Comparison of ENCODE assay signal across 8 mouse cellular contexts in the genomic region with DNA sequence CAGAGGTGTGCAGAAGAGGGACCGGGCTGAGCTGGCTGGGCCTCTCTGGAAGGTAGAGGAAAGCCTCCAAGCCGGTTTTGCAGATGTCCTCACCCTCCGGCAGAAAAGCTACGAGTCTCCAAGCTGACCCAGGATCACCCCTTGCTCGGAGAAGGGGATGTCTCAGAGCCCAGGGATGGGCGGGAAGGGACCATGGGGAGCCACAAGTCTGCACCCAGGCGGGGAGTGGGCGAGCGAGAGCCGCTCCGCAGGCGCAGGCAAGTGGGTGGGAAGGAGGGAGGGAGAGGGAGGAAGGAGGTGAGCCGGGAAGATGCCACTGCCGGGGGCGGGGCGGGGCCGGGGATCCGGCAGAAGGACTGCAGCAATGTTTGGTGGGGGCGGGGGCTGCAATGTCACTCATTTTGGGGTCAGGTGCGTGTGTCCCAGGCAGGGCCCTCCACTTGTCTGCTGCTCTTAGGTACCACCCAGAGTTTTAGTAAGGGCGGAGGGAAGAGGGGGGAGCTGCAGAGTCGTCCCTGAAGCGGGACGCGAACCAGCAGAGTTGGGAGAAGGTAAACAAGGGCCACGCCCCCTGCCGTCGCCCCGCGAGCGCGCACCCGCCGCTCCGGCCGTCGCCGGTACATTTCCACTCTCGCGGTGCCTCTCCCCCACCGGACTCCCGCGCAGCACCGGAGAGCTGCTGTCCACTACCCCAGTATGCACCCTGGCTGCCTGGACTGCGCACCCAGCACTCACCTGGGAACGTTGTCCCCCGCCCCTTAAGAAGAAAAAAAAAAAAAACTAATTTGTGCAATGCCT. TPM values are rescaled to one million over a fixed set of nuclear protein-coding genes. Genes with fewer than 3 reads are reported as not detected.
A peak's percentile ranks its signal among the peaks of the same experiment; 100 is the strongest.
DNase-seq lines count a peak whose midpoint lies in the region; ATAC-seq lines count a peak whose summit lies in the region.

No protein-coding gene starts in this region.

- H3K9me3 ChIP-seq in hindbrain, embryonic 15.5 days: no peaks in the 10 kb centered on the region

- peak overlapping the region; percentile 75 for H3K4me3 ChIP-seq in hindbrain, embryonic 15.5 days

- H3K27me3 ChIP-seq in hindbrain, embryonic 15.5 days: 0 out of 2 replicates have a peak, but pooled peaks cover 3% of the 10 kb centered on the region

- peak; percentile 88 for DNase-seq in NIH3T3 (ENCODE audit: low read depth)
- DNase-seq in cerebellum, postnatal 14 days: peak; percentile 75 to 81
- DNase-seq in frontal cortex, postnatal 25 days (ENCODE audit: low spot score in 2 of 2): peak; percentile 61 to 62
- DNase-seq in left cerebral cortex, adult 11 months (ENCODE audit: low spot score): peak; percentile 62
- peak; percentile 76 for DNase-seq in lung, postnatal 25 days (ENCODE audit: low spot score)
- DNase-seq in retina, postnatal 1 day: peak; percentile 63
- DNase-seq in thymus, postnatal 4 days: peak; percentile 89

- peak overlapping the region; percentile 79 for H3K27ac ChIP-seq in hindbrain, embryonic 15.5 days (replicated peaks)

- peak overlapping the region; percentile 62 for H3K9ac ChIP-seq in hindbrain, embryonic 15.5 days

- H3K36me3 ChIP-seq in hindbrain, embryonic 15.5 days: no peaks in the 10 kb centered on the region

- H3K4me2 ChIP-seq in hindbrain, embryonic 15.5 days: peak overlapping the region; percentile 100

- peaks cover 34% of the 10 kb centered on the region for H3K4me1 ChIP-seq in hindbrain, embryonic 15.5 days (replicated peaks)

- peak; percentile 73 for ATAC-seq in hindbrain, embryonic 15.5 days (ENCODE audit: low FRiP score, low read depth)

- WGBS in hindbrain, embryonic 15.5 days: under 1% methylated on average over 28 of the region's 47 CpGs

RNA-seq across cellular contexts. Expression of gene Jade2, which starts 1.4 kb away (rescaled TPM):
- polyA plus RNA-seq in hindbrain, embryonic 15.5 days (2015; fragmentation: Nextera tagmentation; extraction: Ambion mirVana): 0.69 and 0.71 TPM in 2 replicates

Comparison
In these comparisons a context has a peak if more than half of its experiments do, and no peak if none do; other contexts are left out.
1. Peak in every context shown above with its lines: DNase-seq, ATAC-seq, H3K4me3 ChIP-seq and H3K27ac ChIP-seq.